Mouse (Mus musculus) heart, embryonic 10.5 days (tissue): ENCODE results near the gene Smim24. TPM values are rescaled to one million over a fixed set of nuclear protein-coding genes. Genes with fewer than 3 reads are reported as not detected.
A peak's percentile ranks its signal among the peaks of the same experiment; 100 is the strongest.

Experiments used
- DNase-seq: peaks from one replicate; pipeline ENCODE4 v3.0.0-alpha.2; 2017; ENCODE audit warnings: low spot score
- H3K27ac ChIP-seq: fragments of 300-500 bp; sonication (generic); 2 replicates; pipeline ENCODE4 v1.5.1; 2016; ENCODE audit warnings: mild to moderate bottlenecking
- H3K27me3 ChIP-seq: fragments of 300-500 bp; sonication (generic); 2 replicates; pipeline ENCODE4 v1.6.1; 2016; ENCODE audit warnings: mild to moderate bottlenecking; ENCODE audit not compliant: poor library complexity, insufficient read depth, severe bottlenecking
- H3K36me3 ChIP-seq: fragments of 300-500 bp; sonication (generic); 2 replicates; pipeline ENCODE4 v1.6.1; 2016; ENCODE audit warnings: mild to moderate bottlenecking, moderate library complexity
- H3K4me1 ChIP-seq: fragments of 300-500 bp; sonication (generic); 2 replicates; pipeline ENCODE4 v1.6.1; 2016; ENCODE audit warnings: mild to moderate bottlenecking
- H3K4me3 ChIP-seq: fragments of 300-500 bp; sonication (generic); 2 replicates; pipeline ENCODE4 v1.5.1; 2016; ENCODE audit warnings: mild to moderate bottlenecking, moderate library complexity
- H3K9me3 ChIP-seq: fragments of 300-500 bp; sonication (generic); 2 replicates; pipeline ENCODE4 v1.6.1; 2016; ENCODE audit warnings: mild to moderate bottlenecking, moderate library complexity
- WGBS: fragments of 180-500 bp; shearing (Covaris S2); methylation state at CpG from one replicate; pipeline ENCODE4 v1.1.7; 2016; 5-methylcytosine and 5-hydroxymethylcytosine counted together
- polyA plus RNA-seq: library from polyadenylated mRNA; unstranded; fragments of >200 nt; fragmentation: Nextera tagmentation; extraction: Ambion mirVana; gene quantifications from 2 replicates; pipeline ENCODE4 v1.2.1, GENCODE M21; 2016

Gene Smim24
- polyA plus RNA-seq, 1 experiment from 2014 or later, result 4.0 TPM

- H3K4me1 ChIP-seq, result peaks cover 42% of the 10 kb centered on the region
- H3K4me3 ChIP-seq, result no peak overlapping the region
- no peaks in the 10 kb centered on the region for H3K27me3 ChIP-seq
- peaks cover 50% of the 10 kb centered on the region for H3K36me3 ChIP-seq
- H3K27ac ChIP-seq, result no peak overlapping the region
- DNase-seq, result no peak
- H3K9me3 ChIP-seq, result no peaks in the 10 kb centered on the region
- WGBS, result 91% methylated on average over 20 of the region's 20 CpGs
Observed at GRCm38 (mm10) chr10:81387716-81388115, 5.1 kb upstream of the Smim24 start.

DNA sequence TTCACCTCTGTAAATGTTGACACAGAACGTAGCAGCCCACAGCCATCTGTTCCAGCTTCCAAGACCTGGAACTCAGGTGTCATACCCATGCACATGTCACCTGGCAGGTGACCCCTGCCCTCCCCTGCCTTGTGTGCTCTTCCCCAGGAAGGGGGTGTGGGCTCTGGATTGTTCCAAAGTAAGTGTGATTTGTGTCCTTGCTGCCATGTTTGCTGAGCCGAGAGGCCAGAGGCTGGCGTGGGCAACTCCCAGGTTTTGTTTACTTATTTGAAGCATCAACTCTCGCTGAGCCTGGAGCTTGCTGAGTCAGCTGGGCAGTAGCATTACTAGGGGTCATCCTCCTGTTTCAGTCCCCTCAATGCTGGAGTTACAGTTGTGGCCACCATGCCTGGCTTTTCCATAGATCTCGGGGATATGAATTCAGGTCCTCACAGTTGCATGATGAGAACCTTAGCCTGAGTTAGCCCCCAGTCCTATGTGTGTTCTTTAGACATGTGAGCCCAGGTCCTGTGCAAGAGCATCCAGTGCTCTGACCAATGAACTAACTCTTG, 4.3 kb upstream of the Smim24 start, which contains the start of gene Gm48552:
Gm48552 (plus strand) TSS at position 501 of the 551 bp plus-strand sequence.
- Histone ChIP-seq H3K27ac (0 out of 2 replicates have a peak within 1 kb of the TSS, but pooled peaks have one; percentile 31), H3K4me1 (peaks cover 51% of the 10 kb centered on the region), H3K4me3 (no peak within 1 kb of the TSS), H3K27me3 (no peaks in the 10 kb centered on the region), H3K9me3 (no peaks in the 10 kb centered on the region), H3K36me3 (peaks cover 50% of the 10 kb centered on the region)
- no peak for DNase-seq
- WGBS, result 88% methylated on average over 5 of the region's 5 CpGs

DNA sequence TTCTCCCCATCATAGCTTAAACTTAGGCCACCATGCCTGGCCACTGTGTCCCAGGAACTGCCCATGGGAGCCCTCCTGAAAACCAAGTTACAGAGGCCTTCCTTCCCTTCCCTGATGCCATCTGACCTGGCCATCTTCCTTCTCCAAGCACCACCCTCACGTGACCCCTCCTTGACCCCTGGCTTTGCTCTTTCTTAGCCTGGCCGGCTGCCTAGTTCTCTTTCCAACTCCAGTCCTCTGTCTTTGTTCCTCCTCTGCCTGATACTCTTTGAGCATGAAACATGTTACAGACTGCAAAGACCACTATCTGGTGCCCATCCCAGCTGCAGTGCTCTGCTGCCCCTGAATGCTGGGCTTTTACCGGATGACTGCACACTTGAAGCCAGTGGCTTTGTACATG, 3.5 kb upstream of the Smim24 start:
- 0 out of 2 replicates have a peak overlapping the region, but pooled peaks have one; percentile 31 for H3K27ac ChIP-seq
- 65% methylated on average over 3 of the region's 3 CpGs for WGBS
- peaks cover 56% of the 10 kb centered on the region for H3K4me1 ChIP-seq
- no peak for DNase-seq
- H3K4me3 ChIP-seq, result no peak overlapping the region
- H3K36me3 ChIP-seq, result peaks cover 50% of the 10 kb centered on the region
- H3K27me3 ChIP-seq, result no peaks in the 10 kb centered on the region
- H3K9me3 ChIP-seq, result no peaks in the 10 kb centered on the region

- H3K9me3 ChIP-seq, result no peaks in the 10 kb centered on the region
- H3K36me3 ChIP-seq, result peaks cover 50% of the 10 kb centered on the region
- H3K4me1 ChIP-seq, result peaks cover 52% of the 10 kb centered on the region
- WGBS, result 66% methylated on average over 23 of the region's 23 CpGs
- no peak overlapping the region for H3K4me3 ChIP-seq
- DNase-seq, result no peak
- H3K27ac ChIP-seq, result 0 out of 2 replicates have a peak overlapping the region, but pooled peaks have one; percentile 31
- H3K27me3 ChIP-seq, result no peaks in the 10 kb centered on the region
Observed at GRCm38 (mm10) chr10:81389801-81390677, 2.8 kb upstream of the Smim24 start.

DNA sequence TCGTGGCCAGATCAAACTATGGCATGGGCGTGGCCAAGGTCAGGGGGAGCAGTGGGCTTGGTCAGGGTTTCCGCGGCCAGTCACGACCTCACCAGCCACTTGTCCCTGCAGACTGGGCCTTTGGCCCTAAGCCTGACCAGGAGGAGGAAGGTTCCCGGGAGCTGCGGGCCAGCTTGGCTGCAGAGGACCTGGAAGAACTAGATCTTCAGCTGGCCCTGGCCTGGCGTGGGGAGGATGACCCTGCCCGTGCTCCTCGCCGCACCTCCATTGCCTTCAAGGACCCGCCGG, 2.2 kb upstream of the Smim24 start:
- H3K4me1 ChIP-seq, result peaks cover 47% of the 10 kb centered on the region
- no peaks in the 10 kb centered on the region for H3K9me3 ChIP-seq
- H3K27me3 ChIP-seq, result no peaks in the 10 kb centered on the region
- H3K27ac ChIP-seq, result no peak overlapping the region; the same call in 1 of the 2 replicates
- WGBS, result 91% methylated on average over 13 of the region's 13 CpGs
- no peak overlapping the region for H3K4me3 ChIP-seq
- H3K36me3 ChIP-seq, result peaks cover 50% of the 10 kb centered on the region
- DNase-seq, result no peak

- no peak overlapping the region for H3K4me3 ChIP-seq
- H3K4me1 ChIP-seq, result peaks cover 41% of the 10 kb centered on the region
- H3K27ac ChIP-seq, result no peak overlapping the region
- no peak for DNase-seq
- H3K27me3 ChIP-seq, result peaks cover 8% of the 10 kb centered on the region
- peaks cover 33% of the 10 kb centered on the region for H3K36me3 ChIP-seq
- WGBS, result 81% methylated on average over 6 of the region's 6 CpGs
- no peaks in the 10 kb centered on the region for H3K9me3 ChIP-seq
Observed at GRCm38 (mm10) chr10:81392270-81392669, 581 bp upstream of the Smim24 start.

DNA sequence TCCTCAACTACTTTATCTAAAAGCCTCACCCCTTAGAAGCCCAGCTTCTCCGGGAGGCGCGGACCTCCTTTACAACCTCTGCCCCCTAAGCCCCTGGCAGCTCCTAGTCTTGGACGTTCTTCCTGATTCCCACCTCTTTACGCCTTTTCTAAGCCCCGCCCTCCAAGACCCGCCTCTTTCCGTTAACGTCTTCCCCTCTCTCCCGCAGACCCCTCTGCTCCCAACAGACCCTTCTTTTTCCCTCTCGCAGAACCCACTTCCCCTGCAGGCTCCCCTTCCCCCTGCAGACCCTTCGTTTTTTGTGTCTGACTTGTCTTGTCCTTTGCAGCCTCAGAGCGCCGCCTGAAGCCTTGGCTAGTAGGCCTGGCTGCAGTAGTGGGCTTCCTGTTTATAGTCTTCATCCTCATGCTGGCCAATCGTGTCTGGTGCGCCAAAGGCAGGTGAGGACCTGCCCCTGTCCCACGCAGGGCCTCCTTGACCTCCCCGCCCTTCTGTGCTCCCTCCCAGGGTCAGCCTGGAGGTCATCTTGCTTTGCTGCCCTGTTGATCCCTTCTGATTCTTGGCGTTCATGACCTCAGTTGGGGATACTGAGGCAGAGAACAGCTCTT, 709 bp downstream of the Smim24 start:
- H3K4me3 ChIP-seq, result peak overlapping the region; percentile 54
- DNase-seq, result no peak
- H3K27me3 ChIP-seq, result peaks cover 17% of the 10 kb centered on the region
- no peaks in the 10 kb centered on the region for H3K9me3 ChIP-seq
- H3K27ac ChIP-seq, result peak overlapping the region; percentile 83
- peaks cover 27% of the 10 kb centered on the region for H3K36me3 ChIP-seq
- 6% methylated on average over 19 of the region's 19 CpGs for WGBS
- H3K4me1 ChIP-seq, result peaks cover 47% of the 10 kb centered on the region

DNA sequence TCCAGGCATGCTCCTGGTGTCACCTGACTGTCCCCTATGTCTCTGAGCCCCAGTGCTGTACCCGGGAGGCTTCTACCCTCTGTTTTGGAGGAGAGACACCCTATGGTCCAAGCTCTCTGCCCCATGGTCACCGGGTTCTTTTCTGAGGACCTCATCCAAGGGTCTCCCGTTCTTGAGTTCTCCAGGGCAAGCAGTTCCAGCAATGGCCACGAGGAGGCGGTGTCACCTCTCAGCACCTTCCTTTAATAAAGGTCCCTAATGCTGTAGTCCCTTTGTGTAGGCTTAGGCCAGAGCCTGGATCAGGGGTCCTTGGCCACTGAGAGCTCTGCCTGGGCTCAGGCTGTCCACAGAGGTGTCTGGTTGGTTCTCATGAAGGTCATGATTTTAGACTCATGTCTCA, 2.3 kb downstream of the Smim24 start:
- peaks cover 28% of the 10 kb centered on the region for H3K27me3 ChIP-seq
- peaks cover 26% of the 10 kb centered on the region for H3K36me3 ChIP-seq
- no peak overlapping the region for H3K4me3 ChIP-seq
- no peak for DNase-seq
- no peak overlapping the region for H3K27ac ChIP-seq
- H3K9me3 ChIP-seq, result no peaks in the 10 kb centered on the region
- peaks cover 35% of the 10 kb centered on the region for H3K4me1 ChIP-seq
- WGBS, result 8% methylated on average over 5 of the region's 5 CpGs

DNA sequence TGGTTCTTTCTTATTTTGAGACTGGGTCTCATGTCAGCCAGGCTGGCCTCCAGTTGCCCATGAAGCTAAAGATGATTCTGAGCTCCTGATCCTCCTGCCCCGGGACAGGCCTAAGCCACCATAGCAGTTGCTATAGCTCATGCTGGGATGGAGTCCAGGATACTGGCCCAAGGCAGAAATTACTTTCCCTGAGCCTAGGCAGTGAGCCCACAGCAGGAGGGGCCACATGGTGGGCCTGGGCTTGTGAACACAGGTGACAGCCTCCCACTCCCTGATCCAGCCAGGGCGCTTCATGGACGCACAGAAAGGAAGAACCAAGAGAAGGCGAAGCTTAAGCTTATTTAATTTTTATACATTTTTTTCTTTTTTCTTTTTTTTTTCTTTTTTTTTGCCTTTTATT, 3.0 kb downstream of the Smim24 start:
- Histone ChIP-seq H3K36me3 (peaks cover 31% of the 10 kb centered on the region), H3K4me1 (peaks cover 38% of the 10 kb centered on the region), H3K9me3 (no peaks in the 10 kb centered on the region), H3K27ac (no peak overlapping the region), H3K4me3 (no peak overlapping the region), H3K27me3 (peaks cover 35% of the 10 kb centered on the region)
- 86% methylated on average over 4 of the region's 4 CpGs for WGBS
- no peak for DNase-seq

DNA sequence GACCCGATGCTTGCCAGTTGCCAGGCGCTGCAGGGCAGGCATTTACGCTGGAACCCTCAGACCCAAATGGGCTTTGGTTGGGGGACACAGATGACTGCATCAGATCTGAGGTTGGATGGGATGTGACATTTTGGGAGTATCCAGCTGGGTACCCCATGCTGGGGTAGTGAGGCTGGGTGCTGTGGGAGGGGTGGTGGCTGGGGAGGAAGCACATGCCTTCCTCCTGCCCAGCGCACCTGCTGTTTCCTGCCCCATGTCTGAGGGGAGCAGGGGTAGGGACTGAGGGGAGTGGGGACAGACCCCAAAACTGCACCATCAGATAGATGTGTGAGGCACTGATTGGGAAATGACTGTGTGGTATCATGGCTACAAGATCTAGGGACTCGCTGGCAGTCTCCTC, 3.9 kb downstream of the Smim24 start:
- Histone ChIP-seq H3K27ac (no peak overlapping the region), H3K27me3 (peaks cover 39% of the 10 kb centered on the region), H3K9me3 (no peaks in the 10 kb centered on the region), H3K4me3 (no peak overlapping the region), H3K4me1 (peaks cover 47% of the 10 kb centered on the region), H3K36me3 (peaks cover 25% of the 10 kb centered on the region)
- WGBS, result 80% methylated on average over 5 of the region's 5 CpGs
- DNase-seq, result no peak

GRCm38 (mm10) chr10:81399296-81399695, 6.4 kb downstream of the Smim24 start:
- no peak for DNase-seq
- Histone ChIP-seq H3K36me3 (peaks cover 34% of the 10 kb centered on the region), H3K4me1 (peaks cover 51% of the 10 kb centered on the region), H3K27me3 (peaks cover 57% of the 10 kb centered on the region), H3K4me3 (no peak overlapping the region), H3K9me3 (no peaks in the 10 kb centered on the region), H3K27ac (no peak overlapping the region; the same call in 1 of the 2 replicates)
- 56% methylated on average over 5 of the region's 5 CpGs for WGBS

DNA sequence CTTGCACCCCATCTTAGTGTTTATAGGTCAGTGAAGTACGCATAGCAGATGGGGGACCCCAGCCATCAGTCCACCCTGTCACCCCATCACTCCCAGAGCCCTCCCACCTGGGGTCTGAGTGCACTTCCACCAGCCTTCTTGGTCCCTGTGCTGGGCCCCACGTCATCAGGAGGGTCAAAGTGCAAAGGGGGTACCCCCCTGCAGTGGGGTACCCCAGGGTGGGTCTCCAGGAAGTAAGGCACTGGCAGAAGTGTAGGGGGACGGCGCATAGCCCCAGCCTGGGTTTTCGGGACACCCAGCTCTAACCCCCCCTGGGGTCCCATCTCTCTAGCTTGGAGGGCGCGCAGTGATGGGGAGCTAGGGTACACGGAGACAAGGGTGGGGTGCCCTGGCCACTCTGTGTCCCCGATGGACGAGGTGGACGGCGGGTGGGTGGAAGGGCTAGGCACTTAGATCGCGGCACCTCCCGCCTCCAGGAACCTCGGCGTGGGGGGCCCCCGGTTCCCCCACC, 7.0 kb downstream of the Smim24 start:
- H3K27ac ChIP-seq, result peak overlapping the region; percentile 73; the same call in 1 of the 2 replicates

More for the DNA sequence above, 7.0 kb downstream of the Smim24 start:
- H3K27me3 ChIP-seq, result peaks cover 62% of the 10 kb centered on the region
- no peaks in the 10 kb centered on the region for H3K9me3 ChIP-seq
- WGBS, result 69% methylated on average over 18 of the region's 18 CpGs
- peaks cover 39% of the 10 kb centered on the region for H3K36me3 ChIP-seq
- H3K4me3 ChIP-seq, result peak overlapping the region; percentile 10; the same call in 1 of the 2 replicates
- no peak for DNase-seq
- peaks cover 56% of the 10 kb centered on the region for H3K4me1 ChIP-seq
